Mouse (Mus musculus): ENCODE measurements around the gene Josd2. TPM values are rescaled to one million over a fixed set of nuclear protein-coding genes. Genes with fewer than 3 reads are reported as not detected.

Josd2 gene
- 91.3 and 105 TPM in 2 replicates for polyA plus RNA-seq (2015; fragmentation: Nextera tagmentation; extraction: Ambion mirVana)

DNA sequence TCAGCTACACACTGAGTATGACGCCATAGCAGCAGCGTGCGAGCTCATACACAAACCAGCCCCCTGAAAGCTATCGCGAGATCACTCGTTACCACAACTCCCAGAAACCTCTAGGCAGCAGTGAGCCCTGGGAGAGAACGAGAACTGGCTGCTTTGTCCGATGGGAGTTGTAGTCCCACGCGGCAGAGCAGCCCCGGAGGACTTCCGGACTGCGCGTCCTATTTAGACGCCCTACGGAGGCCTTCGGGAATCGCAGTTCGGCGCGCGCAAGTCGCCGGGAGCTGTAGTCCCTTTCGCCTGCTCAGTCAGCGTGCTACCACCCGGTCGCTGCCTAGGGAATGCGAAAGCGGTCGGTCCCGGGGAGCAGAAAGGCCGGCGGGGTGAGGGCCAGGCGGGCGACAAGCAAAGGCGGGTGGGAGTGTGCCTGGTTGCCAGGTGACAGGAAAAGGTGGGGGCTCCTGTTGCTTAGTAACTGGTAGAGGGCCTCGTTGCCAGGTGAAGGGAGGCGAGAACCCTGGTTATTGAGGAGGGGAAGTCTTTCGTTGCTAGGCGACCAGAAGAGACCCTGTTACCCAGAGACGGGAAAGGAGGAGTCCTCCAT lies at the start of gene Josd2:
Gene Josd2, plus strand, starts transcription at position 170 of the 601 bp plus-strand sequence.
- Histone ChIP-seq H3K4me2 (peak within 1 kb of the TSS; percentile 72), H3K9ac (peak within 1 kb of the TSS; percentile 57; the same call in 1 of the 2 replicates), H3K27me3 (replicated peaks) (peaks cover 21% of the 10 kb centered on the region), H3K4me1 (peaks cover 20% of the 10 kb centered on the region), H3K4me3 (replicated peaks) (peak within 1 kb of the TSS; percentile 81), H3K36me3 (no peaks in the 10 kb centered on the region), H3K9me3 (no peaks in the 10 kb centered on the region), H3K27ac (peak within 1 kb of the TSS; percentile 74)
- peak; percentile 95 for ATAC-seq (ENCODE audit: insufficient read depth, low FRiP score, low read depth)
- under 1% methylated on average over 42 of the region's 42 CpGs for WGBS

DNA sequence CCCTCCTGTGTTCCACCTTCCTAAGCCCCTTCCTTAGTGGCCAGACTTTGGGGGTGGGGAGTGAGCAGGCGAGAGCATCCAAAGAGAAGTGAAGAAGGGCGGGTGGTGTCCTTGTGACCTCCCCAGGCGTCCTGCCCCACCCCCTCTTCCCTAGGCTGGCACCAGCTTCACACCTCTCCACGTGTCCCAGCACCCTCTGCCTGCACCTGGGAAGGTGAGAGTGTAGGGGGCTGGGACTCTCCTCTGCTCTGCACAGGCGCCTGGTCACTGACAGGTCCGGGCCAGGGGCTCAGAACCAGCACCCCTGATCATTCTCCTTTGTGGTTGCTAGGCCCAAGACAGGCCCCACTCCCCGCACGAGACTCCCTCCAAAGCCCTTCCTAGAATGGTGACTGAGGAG lies 40.1 kb upstream of the Josd2 start:
- Histone ChIP-seq H3K9me3 (no peaks in the 10 kb centered on the region), H3K4me2 (peak overlapping the region; percentile 45), H3K27ac (no peak overlapping the region), H3K9ac (no peak overlapping the region), H3K4me1 (peaks cover 8% of the 10 kb centered on the region; the same call in 1 of the 2 replicates), H3K4me3 (replicated peaks) (peak overlapping the region; percentile 49), H3K36me3 (no peaks in the 10 kb centered on the region), H3K27me3 (replicated peaks) (peaks cover 51% of the 10 kb centered on the region)
- ATAC-seq (ENCODE audit: insufficient read depth, low FRiP score, low read depth), result no peak
- WGBS, result 9% methylated on average over 8 of the region's 8 CpGs

DNA sequence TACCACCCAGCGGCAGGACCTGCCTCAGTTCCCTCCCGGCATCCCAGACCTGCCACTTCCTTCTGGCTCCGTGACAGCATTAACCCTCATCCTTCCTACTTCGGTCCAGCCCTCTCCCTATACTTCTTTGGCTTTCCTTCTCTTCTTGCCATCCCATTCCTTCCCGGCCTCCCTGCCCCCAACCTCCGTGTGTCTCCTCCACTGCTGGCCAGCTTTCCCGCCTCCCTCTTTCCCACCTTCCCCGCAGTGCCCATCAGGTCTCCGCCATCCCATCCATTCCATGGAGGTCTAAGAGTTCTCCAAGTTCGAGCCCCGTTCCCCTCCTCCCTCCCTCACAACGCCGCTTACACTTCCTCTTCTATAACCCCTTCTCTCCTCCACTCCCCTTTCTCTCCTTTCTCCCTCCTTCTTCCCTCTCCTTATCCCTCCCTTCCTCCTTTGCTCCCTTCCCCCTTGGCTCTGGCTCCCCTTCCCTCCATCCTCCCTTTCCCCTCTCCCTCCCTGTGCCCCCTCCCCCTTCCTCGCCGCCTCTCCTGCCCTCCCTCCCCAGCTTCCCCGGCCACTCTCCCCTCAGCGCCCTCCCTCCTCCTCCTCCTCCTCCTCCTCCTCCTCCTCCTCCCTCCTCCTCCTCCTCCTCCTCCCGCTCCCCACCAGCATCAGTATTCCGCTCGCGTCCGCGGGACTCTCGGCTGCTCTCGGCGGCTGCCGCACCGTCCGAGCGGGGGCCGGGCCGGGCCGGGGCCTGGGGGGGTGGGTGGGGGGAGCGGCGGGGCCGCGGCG lies 39.4 kb upstream of the Josd2 start:
- Histone ChIP-seq H3K4me3 (replicated peaks) (peak overlapping the region; percentile 49), H3K9ac (no peak overlapping the region), H3K4me2 (peak overlapping the region; percentile 79), H3K27ac (no peak overlapping the region), H3K4me1 (peaks cover 8% of the 10 kb centered on the region; the same call in 1 of the 2 replicates), H3K9me3 (no peaks in the 10 kb centered on the region), H3K36me3 (no peaks in the 10 kb centered on the region), H3K27me3 (replicated peaks) (peaks cover 55% of the 10 kb centered on the region)
- no peak for ATAC-seq (ENCODE audit: insufficient read depth, low FRiP score, low read depth)
- WGBS, result 2% methylated on average over 17 of the region's 38 CpGs

DNA sequence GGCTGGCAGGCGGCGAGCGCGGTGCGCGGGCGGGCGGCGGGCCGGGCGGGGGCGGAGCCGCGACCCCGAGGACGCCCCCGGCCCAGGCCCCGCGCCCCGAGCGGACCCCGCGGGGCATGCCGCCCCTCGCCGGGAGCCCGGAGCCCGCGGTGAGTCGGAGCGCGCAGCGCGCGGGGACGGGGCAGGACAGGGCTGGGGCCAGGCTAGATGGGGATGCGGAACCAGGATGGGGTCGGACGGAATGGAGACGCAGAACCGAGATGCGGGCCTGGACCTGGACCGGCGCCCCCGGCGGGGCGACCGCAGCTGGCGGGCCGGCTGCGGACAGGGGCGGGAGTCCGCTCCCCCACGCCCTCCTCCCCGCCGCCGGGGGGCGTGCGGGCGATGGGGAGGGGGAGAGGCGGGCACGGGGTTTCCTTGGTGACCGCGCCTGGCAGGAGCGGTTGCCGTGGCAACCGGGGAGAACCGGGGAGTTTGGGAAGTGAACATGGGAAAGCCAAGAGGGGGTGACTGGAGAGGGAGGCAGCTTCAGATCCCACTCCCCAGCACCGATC lies 38.7 kb upstream of the Josd2 start, which contains the start of gene Lrrc4b:
Gene Lrrc4b, plus strand, starts transcription at position 51 of the 554 bp plus-strand sequence.
- peaks cover 8% of the 10 kb centered on the region; the same call in 1 of the 2 replicates for H3K4me1 ChIP-seq
- no peaks in the 10 kb centered on the region for H3K36me3 ChIP-seq
- under 1% methylated on average over 51 of the region's 69 CpGs for WGBS
- peak within 1 kb of the TSS; percentile 79 for H3K4me2 ChIP-seq
- H3K9ac ChIP-seq, result no peak within 1 kb of the TSS; the same call in 1 of the 2 replicates
- H3K27me3 ChIP-seq (replicated peaks), result peaks cover 57% of the 10 kb centered on the region
- H3K9me3 ChIP-seq, result no peaks in the 10 kb centered on the region
- ATAC-seq (ENCODE audit: insufficient read depth, low FRiP score, low read depth), result no peak
- H3K27ac ChIP-seq, result no peak within 1 kb of the TSS
- peak within 1 kb of the TSS; percentile 49 for H3K4me3 ChIP-seq (replicated peaks)

DNA sequence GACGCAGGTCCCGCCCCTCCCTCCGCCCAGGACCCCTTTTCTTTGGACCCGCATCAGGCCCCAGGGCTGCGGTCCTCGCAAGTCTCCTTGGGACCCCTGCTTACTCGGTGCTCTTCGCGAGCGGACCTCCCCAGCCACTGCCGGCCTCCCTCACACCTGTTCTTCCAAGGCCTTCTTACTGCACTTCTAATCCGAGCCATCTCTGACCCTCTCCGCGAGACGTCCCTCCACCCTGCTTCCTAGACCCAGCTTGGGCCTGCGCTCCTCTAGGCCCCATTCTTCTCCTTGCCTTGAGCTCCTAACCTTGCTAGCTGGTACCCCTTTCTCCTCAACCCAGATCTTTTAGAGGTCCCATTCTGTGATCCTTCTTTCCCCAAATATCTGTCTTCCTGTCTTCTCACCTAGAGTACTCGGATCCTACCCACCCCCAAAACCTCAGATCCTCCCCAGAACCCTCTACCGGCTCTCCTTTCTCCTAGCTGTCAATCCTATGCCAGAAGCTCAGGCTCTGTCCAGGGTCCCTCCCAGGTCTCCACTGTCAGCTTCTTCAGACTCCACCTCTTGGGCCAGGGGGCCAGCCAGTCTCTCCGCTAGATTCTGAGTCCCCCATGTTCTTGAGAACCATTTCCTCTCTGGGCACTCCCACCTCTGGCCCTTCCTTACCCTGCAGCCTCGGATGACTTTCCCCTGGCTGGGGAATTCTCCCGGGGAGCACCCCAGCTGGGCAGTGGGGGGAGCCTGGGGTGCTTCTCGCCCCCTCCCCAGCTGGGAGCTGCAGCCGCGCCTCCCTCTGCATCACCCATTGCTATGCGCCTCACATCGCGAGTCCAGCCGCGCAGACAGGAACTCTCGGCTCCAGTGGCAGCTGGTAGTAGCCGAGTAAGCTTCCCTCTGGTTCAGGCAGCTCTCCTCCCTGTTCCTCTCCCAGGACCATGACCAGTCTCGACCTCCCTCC lies 38.0 kb upstream of the Josd2 start:
- Histone ChIP-seq H3K9me3 (no peaks in the 10 kb centered on the region), H3K4me3 (replicated peaks) (peak overlapping the region; percentile 49), H3K27ac (no peak overlapping the region), H3K36me3 (no peaks in the 10 kb centered on the region), H3K27me3 (replicated peaks) (peaks cover 57% of the 10 kb centered on the region), H3K9ac (no peak overlapping the region), H3K4me1 (peaks cover 8% of the 10 kb centered on the region; the same call in 1 of the 2 replicates), H3K4me2 (peak overlapping the region; percentile 79)
- no peak for ATAC-seq (ENCODE audit: insufficient read depth, low FRiP score, low read depth)
- WGBS, result 5% methylated on average over 31 of the region's 32 CpGs

DNA sequence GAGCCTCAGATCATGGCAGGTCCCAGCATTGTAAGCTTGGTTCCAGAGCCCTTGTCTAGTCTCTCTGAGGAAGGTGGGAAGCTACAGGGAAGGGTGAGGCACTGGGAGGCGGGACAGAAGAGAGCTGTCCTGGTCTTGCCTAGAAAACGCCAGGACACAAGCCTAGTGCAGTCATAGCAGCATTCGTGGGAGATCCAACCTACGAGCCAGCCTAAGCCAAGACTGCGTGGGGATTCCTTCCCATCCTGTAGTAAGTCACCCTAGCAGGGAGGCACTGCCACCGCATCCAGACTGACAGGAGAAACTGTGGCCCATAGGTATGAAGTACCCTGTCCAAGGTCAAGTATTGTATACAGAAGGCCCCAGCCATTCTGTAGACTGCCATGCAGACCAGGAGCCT lies 35.2 kb upstream of the Josd2 start:
- no peaks in the 10 kb centered on the region for H3K36me3 ChIP-seq
- 69% methylated on average over 6 of the region's 6 CpGs for WGBS
- H3K4me3 ChIP-seq (replicated peaks), result no peak overlapping the region
- no peak overlapping the region for H3K27ac ChIP-seq
- no peak overlapping the region for H3K4me2 ChIP-seq
- no peak for ATAC-seq (ENCODE audit: insufficient read depth, low FRiP score, low read depth)
- no peak overlapping the region for H3K9ac ChIP-seq
- no peaks in the 10 kb centered on the region for H3K9me3 ChIP-seq
- H3K27me3 ChIP-seq (replicated peaks), result peaks cover 51% of the 10 kb centered on the region
- H3K4me1 ChIP-seq, result peaks cover 8% of the 10 kb centered on the region; the same call in 1 of the 2 replicates

DNA sequence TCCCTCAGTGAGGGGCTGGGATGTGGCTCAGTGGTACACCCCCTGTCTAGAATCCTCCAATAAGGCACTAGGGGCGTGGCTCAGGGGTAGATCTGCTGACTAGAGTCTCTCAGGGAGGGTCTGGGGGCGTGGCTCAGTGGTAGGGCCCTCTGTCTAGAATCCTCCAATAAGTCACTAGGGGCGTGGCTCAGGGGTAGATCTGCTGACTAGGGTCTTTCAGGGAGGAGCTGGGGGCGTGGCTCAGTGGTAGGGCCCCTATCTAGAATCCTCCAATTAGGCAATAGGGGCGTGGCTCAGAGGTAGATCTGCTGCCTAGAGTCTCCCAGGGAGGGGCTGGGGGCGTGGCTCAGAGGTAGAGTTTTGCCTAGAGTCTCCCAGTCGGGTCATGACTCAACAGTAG lies 34.4 kb upstream of the Josd2 start:
- Histone ChIP-seq H3K36me3 (no peaks in the 10 kb centered on the region), H3K9me3 (no peaks in the 10 kb centered on the region), H3K4me2 (no peak overlapping the region), H3K27me3 (replicated peaks) (peaks cover 49% of the 10 kb centered on the region), H3K9ac (no peak overlapping the region), H3K27ac (no peak overlapping the region), H3K4me1 (peaks cover 8% of the 10 kb centered on the region; the same call in 1 of the 2 replicates), H3K4me3 (replicated peaks) (no peak overlapping the region)
- ATAC-seq (ENCODE audit: insufficient read depth, low FRiP score, low read depth), result peak; percentile 50
- 3% methylated on average over 7 of the region's 7 CpGs for WGBS

DNA sequence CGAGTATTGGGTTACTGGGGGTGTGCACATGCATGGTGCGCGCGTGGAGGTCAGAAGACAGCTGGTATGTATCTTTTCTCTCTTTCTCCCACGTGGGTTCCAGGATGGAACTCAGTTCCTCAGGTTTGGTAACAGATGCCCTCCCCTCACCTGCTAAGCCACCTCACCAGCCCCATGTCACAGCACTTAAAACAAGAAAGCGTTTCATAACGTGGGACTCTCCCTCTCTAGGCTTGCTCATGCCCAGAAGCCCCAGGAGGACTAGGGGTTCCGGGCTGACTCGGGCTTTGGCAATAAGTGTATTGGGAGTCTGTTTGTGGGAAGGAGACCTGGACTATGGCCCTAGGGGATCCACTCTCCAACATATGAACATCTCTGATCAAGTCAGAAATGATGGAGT lies 33.7 kb upstream of the Josd2 start:
- H3K9me3 ChIP-seq, result no peaks in the 10 kb centered on the region
- H3K27ac ChIP-seq, result no peak overlapping the region
- no peaks in the 10 kb centered on the region for H3K36me3 ChIP-seq
- peaks cover 47% of the 10 kb centered on the region for H3K27me3 ChIP-seq (replicated peaks)
- H3K9ac ChIP-seq, result no peak overlapping the region
- no peak overlapping the region for H3K4me3 ChIP-seq (replicated peaks)
- peaks cover 5% of the 10 kb centered on the region; the same call in 1 of the 2 replicates for H3K4me1 ChIP-seq
- no peak for ATAC-seq (ENCODE audit: insufficient read depth, low FRiP score, low read depth)
- WGBS, result 57% methylated on average over 9 of the region's 9 CpGs
- no peak overlapping the region for H3K4me2 ChIP-seq

DNA sequence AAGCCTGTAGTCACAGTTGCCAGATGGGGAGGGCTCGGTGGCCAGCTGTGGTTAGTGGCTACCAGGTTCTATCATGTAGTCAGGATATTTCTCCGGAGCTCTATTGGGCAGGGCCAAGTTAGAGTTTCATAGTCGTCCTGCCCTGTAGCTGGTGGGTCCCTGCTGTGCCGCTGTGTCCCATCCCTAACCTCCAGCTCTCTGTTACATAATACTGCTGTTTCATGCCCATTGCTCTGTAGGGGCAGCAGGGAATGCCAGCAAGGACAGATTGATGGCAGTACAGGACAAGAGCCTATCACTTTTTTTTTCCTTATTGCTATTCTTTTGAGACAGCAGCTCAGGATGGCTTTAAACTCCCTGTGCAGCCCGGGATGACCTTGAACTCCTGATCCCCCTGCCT lies 32.0 kb upstream of the Josd2 start:
- Histone ChIP-seq H3K4me3 (replicated peaks) (no peak overlapping the region), H3K4me2 (no peak overlapping the region), H3K36me3 (no peaks in the 10 kb centered on the region), H3K27ac (no peak overlapping the region), H3K4me1 (no peaks in the 10 kb centered on the region), H3K9me3 (no peaks in the 10 kb centered on the region), H3K27me3 (replicated peaks) (peaks cover 48% of the 10 kb centered on the region), H3K9ac (no peak overlapping the region)
- 68% methylated on average over 5 of the region's 5 CpGs for WGBS
- no peak for ATAC-seq (ENCODE audit: insufficient read depth, low FRiP score, low read depth)

DNA sequence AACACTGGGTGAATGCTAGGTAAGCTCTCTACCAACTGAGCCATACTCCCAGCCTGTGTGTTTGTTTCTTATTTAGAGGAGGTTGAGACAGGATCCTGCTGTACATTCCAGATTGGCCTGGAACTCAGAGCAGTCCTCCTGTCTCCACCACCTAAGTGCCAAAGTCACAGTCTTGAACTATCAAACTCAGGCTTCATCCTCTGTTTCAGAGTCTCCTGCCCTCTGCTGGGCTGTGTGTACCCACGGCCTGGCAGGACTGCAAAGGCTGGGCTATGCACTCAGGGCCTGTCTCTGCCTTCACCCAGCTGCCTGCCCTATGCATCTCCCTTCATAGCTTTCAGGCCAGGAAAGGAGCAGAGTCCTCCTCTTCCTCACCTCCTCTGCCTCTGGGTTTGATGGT lies 31.5 kb upstream of the Josd2 start:
- Histone ChIP-seq H3K27ac (no peak overlapping the region), H3K9me3 (no peaks in the 10 kb centered on the region), H3K4me3 (replicated peaks) (no peak overlapping the region), H3K27me3 (replicated peaks) (peaks cover 48% of the 10 kb centered on the region), H3K4me1 (no peaks in the 10 kb centered on the region), H3K36me3 (no peaks in the 10 kb centered on the region), H3K4me2 (no peak overlapping the region), H3K9ac (no peak overlapping the region)
- ATAC-seq (ENCODE audit: insufficient read depth, low FRiP score, low read depth), result no peak
- 11% methylated on average over 1 of the region's 1 CpGs for WGBS

DNA sequence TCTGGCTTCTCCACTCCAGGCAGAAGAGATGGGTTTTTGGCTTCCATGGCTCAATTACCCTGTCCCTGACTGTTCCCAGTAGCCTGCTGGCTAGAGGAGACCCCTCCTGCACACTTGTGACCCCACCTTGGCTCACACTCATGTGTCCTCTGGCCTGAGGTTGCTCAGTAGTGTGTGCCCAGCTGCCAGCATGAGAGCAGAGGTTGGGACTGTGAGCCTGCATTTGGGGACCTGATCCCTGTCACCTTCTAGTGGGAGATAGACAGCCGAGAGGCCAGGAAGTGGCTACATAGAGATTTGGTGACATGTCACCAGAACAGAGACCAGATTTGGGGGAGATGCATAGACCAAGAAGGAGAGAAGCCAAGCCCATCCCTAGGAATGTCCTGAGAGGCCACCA lies 30.6 kb upstream of the Josd2 start:
- 66% methylated on average over 1 of the region's 1 CpGs for WGBS
- H3K4me1 ChIP-seq, result no peaks in the 10 kb centered on the region
- H3K36me3 ChIP-seq, result no peaks in the 10 kb centered on the region
- H3K27me3 ChIP-seq (replicated peaks), result peaks cover 49% of the 10 kb centered on the region
- H3K9ac ChIP-seq, result no peak overlapping the region
- no peak overlapping the region for H3K27ac ChIP-seq
- H3K9me3 ChIP-seq, result no peaks in the 10 kb centered on the region
- no peak overlapping the region for H3K4me2 ChIP-seq
- ATAC-seq (ENCODE audit: insufficient read depth, low FRiP score, low read depth), result no peak
- no peak overlapping the region for H3K4me3 ChIP-seq (replicated peaks)

Measured in stomach, embryonic 15.5 days (tissue).